Mouse (Mus musculus): ENCODE data around the gene Plxnb2. TPM values are rescaled to one million over a fixed set of nuclear protein-coding genes. Genes with fewer than 3 reads are reported as not detected.

Plxnb2 gene
- total RNA-seq, 2 experiments from 2014 or later = 20.9 to 23.8 TPM

Small RNA genes lying within 50 kb of the gene (microRNA-seq; reads per million reads assigned to microRNA genes)
- gene Mir6958 (0 to 2.2 reads per million in 2 experiments), gene Mir7118 (0 reads per million in 2 experiments)

Other genes starting within 250 kb of the Plxnb2 start
- gene Ttll8, start 226.4 kb downstream of the Plxnb2 start, total RNA-seq (2021) = not detected
- under 1 TPM; 0.10 to 0.11 TPM for gene Mlc1, start 201.8 kb downstream of the Plxnb2 start, total RNA-seq (2021)
- not detected for gene Mov10l1, start 197.9 kb downstream of the Plxnb2 start, total RNA-seq (2021)
- under 1 TPM in 1 of 2 experiments, not detected in 1; 0.27 TPM for gene Panx2, start 121.1 kb downstream of the Plxnb2 start, total RNA-seq (2021)
- 10 to 100 TPM; 20.4 to 23.6 TPM for gene Trabd, start 105.7 kb downstream of the Plxnb2 start, total RNA-seq (2021)
- gene Selenoo, start 91.7 kb downstream of the Plxnb2 start, total RNA-seq (2021) = 10 to 100 TPM in 1 of 2 experiments, 1 to 10 TPM in 1; 9.8 to 10.1 TPM
- 1 to 10 TPM; 7.2 to 7.3 TPM for gene Tubgcp6, start 57.7 kb downstream of the Plxnb2 start, total RNA-seq (2021)
- 1 to 10 TPM; 5.6 to 6.2 TPM for gene Hdac10, start 52.1 kb downstream of the Plxnb2 start, total RNA-seq (2021)
- 100 to 1,000 TPM in 1 of 2 experiments, 10 to 100 TPM in 1; 91.5 to 104 TPM for gene Mapk12, start 40.1 kb downstream of the Plxnb2 start, total RNA-seq (2021)
- 1 to 10 TPM; 1.7 TPM for gene Mapk11, start 31.2 kb downstream of the Plxnb2 start, total RNA-seq (2021)
- 1 to 10 TPM; 4.1 to 5.4 TPM for gene Dennd6b, start 15.7 kb upstream of the Plxnb2 start, total RNA-seq (2021)
- gene Ppp6r2, start 30.8 kb upstream of the Plxnb2 start, total RNA-seq (2021) = 10 to 100 TPM; 56.2 to 57.3 TPM
- gene Sbf1, start 134.5 kb upstream of the Plxnb2 start, total RNA-seq (2021) = 10 to 100 TPM; 51.2 to 51.5 TPM
- not detected for gene Adm2, start 141.9 kb upstream of the Plxnb2 start, total RNA-seq (2021)
- gene Miox, start 153.6 kb upstream of the Plxnb2 start, total RNA-seq (2021) = not detected
- gene Lmf2, start 174.9 kb upstream of the Plxnb2 start, total RNA-seq (2021) = 10 to 100 TPM; 16.9 to 18.3 TPM
- 10 to 100 TPM; 39.0 to 40.8 TPM for gene Ncaph2, start 174.9 kb upstream of the Plxnb2 start, total RNA-seq (2021)
- 10 to 100 TPM; 15.2 to 15.3 TPM for gene Sco2, start 193.1 kb upstream of the Plxnb2 start, total RNA-seq (2021)
- gene Tymp, start 196.3 kb upstream of the Plxnb2 start, total RNA-seq (2021) = under 1 TPM; 0.25 to 0.64 TPM
- 1 to 10 TPM in 1 of 2 experiments, under 1 TPM in 1; 0.44 to 1.0 TPM for gene Odf3b, start 198.5 kb upstream of the Plxnb2 start, total RNA-seq (2021)
- not detected for gene Klhdc7b, start 204.1 kb upstream of the Plxnb2 start, total RNA-seq (2021)
- gene Syce3, start 229.7 kb upstream of the Plxnb2 start, total RNA-seq (2021) = not detected
- gene Cpt1b, start 245.1 kb upstream of the Plxnb2 start, total RNA-seq (2021) = 100 to 1,000 TPM; 230 to 289 TPM
- under 1 TPM; 0.16 to 0.89 TPM for gene C730034F03Rik, start 248.8 kb upstream of the Plxnb2 start, total RNA-seq (2021)
- under 1 TPM in 1 of 2 experiments, not detected in 1; 0.71 TPM for gene Gm44502, start 248.9 kb upstream of the Plxnb2 start, total RNA-seq (2021)
- gene Chkb, start 249.1 kb upstream of the Plxnb2 start, total RNA-seq (2021) = 10 to 100 TPM; 19.6 to 28.5 TPM